Mouse (Mus musculus) c-Kit-positive CD71-positive TER-119-negative erythroid progenitor cells, embryonic 14.5 days (primary cell): ENCODE data around the gene Gm49318.

Experiments
- DNase-seq: peaks from one replicate; pipeline ENCODE4 v3.0.0-alpha.2; 2013; ENCODE audit warnings: low read depth

Gene Gm49318

DNA sequence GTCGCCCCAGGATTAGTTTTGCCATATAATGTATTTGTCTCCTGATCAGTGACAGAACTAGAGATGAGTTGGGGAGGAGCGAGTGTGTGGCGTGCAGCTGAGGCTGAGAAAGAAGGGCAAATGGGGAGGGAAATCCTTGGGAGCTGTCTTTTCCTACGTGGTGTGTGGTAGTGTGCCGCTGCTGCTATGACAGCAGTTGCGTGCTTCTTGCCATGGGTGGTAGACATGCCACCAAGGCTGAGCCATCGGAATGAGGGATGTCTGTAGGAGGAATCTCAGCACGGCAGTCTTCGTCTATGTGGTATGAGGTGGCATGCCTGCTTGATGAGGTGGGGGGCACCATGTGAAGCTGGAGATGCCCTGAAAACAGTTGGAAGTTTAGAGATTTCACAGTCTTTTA lies 40.7 kb downstream of the Gm49318 start:
- DNase-seq, result no peak

DNA sequence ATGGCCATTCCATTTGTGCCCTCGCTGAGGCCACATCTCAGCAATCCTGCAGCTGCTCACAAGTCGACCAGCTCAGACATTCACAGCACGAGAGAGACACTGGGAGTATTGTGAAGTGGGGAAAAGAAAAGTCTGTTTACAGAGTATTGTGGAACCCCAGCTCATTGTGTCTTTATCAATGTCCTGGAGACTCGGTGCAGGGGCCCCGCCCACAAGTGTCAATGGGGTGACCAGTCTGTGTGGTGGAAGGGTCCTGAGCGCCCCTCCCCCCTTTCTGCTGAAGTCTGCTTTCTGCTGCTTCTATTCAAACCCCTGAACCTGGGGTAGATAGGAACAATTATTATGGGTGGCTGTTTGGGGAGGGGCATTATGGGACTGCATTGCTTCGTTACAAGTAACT lies 42.6 kb downstream of the Gm49318 start:
- no peak for DNase-seq

DNA sequence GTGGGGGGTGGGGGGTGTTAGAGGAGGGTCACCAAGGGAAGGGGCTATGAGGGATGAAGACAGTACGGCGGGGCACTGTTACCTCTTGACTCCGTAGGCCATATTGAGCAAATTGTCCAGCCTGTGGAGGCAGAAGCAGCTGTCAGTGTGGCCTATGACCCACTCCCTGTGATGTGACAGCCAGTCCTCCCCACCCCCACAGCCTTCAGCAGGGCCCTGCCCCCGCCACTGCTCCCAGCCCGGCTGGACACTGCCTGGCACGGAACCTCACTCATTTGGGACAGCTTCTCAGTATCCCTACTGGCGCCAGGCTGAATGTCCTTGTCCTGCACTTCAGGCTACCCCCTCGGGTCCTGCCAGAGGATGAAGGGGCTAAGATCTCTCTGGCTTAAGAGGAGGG lies 46.5 kb downstream of the Gm49318 start:
- no peak for DNase-seq

DNA sequence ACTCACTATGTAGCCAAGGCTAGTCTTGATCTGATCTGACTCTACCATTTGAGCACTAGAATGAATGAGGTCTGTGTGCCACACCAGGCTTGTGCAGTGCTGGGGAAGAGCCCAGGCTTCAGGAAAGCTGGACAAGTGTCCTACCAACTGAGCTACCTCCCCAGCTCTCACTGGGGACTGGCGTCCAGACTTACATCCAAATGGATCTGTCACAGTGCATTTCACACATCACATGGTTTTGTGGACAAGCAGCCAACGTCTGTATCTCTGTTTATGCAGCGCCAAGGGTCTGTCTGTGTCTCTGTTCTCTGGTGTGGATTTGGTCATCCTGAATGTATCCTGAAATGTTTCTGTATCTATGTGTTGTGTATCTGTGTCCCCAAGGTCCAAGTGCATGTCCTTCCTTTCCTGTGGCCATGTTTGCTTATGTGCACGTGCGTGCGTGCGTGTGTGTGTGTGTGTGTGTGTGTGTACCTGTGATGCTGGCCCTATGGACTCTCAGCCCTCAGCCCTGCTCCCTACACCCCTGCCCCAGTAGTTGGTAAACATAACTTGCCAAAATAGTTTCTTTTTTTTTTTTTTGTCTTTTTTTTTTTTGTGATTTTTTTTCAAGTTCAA lies 53.7 kb downstream of the Gm49318 start:
- no peak for DNase-seq

DNA sequence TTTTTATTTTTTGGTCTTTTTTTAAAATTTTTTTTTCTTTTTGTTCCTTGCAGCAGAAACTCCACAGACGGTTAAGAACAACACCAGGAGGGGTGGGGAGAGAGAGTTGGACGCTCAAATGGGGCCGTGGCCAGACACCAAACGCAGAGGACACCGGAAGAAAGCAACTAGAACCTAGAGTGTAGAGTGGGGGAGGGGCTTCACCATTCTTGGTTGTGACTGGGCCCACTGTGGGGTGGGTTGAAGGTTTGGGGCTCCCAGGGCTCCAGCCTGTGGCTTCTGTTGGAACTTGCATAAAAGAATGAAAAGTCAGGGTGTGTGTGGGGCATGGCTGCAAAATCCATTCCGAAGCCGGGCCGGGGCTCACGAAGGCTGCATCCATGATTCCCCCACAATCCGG lies 54.8 kb downstream of the Gm49318 start:
- no peak for DNase-seq

DNA sequence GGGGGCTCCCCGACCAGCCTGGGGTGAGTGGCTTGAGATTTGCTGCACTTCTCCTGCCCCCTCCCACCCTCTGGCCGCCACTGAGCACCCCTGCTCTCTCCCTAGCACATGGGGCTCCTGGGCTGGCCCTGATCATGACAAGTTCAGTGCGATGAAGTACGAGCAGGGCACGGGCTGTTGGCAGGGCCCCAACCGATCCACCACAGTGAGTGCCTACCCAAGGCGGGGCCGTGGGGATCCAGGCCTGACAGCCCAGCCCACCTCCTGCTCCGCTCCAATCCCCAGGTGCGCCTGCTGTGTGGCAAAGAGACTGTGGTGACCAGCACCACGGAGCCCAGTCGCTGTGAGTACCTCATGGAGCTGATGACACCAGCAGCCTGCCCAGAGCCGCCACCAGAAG lies 58.3 kb downstream of the Gm49318 start:
- DNase-seq, result no peak

DNA sequence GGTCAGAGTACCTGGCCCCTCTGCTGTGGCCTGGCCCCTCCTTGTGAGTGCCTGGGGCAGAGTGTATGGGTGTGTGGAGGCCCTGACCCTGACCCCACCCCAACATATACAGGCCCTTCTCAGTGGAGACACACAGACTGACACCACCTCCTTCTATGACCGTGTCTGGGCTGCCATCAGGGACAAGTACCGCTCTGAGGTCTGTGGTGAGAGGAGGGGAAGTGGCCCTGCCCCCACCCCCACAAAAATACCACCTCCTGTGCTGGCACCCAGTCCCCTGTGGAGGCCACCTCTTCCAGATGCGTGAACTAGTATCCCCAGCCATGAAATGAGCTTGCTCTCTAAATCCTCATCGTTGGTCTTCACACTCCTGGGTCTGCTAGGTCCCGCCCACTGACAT lies 60.0 kb downstream of the Gm49318 start:
- DNase-seq, result no peak

DNA sequence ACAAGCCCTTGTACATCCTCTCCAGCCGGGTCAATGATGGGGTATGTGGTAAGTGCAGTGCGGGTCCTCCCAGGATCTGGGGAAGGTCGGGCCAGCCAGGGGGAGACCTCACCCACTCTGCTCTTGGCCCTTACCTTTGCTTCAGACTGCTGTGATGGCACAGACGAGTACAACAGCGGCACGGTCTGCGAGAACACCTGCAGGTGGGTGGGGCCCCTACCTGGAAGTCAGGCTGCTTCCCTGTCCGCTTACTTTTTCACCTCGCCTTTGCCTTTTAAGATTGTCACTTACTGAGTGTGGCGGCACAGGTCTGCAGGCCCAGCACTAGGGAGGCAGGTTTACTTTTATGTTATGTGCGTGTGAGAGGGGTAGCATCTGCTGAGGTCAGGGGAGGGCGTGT lies 66.5 kb downstream of the Gm49318 start:
- DNase-seq, result no peak

DNA sequence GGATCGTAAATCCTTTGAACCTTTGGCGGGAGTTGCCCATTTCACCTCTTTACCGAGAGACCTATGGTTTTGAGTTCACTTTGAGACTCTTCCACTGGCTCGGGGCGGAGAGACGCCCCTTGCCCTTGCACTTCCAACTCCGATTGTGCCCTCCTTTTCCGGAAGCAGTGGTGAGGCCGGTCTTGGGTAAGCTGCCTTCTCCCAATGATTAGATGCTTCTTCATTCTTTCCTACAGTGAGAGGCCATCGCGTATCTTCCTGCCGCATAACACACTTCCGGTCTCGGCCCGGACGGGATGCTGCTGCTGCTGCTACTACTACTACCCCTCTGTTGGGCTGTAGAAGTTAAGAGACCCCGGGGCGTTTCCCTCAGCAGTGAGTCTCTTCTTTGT lies 67.9 kb downstream of the Gm49318 start:
- DNase-seq, result peak; percentile 37

DNA sequence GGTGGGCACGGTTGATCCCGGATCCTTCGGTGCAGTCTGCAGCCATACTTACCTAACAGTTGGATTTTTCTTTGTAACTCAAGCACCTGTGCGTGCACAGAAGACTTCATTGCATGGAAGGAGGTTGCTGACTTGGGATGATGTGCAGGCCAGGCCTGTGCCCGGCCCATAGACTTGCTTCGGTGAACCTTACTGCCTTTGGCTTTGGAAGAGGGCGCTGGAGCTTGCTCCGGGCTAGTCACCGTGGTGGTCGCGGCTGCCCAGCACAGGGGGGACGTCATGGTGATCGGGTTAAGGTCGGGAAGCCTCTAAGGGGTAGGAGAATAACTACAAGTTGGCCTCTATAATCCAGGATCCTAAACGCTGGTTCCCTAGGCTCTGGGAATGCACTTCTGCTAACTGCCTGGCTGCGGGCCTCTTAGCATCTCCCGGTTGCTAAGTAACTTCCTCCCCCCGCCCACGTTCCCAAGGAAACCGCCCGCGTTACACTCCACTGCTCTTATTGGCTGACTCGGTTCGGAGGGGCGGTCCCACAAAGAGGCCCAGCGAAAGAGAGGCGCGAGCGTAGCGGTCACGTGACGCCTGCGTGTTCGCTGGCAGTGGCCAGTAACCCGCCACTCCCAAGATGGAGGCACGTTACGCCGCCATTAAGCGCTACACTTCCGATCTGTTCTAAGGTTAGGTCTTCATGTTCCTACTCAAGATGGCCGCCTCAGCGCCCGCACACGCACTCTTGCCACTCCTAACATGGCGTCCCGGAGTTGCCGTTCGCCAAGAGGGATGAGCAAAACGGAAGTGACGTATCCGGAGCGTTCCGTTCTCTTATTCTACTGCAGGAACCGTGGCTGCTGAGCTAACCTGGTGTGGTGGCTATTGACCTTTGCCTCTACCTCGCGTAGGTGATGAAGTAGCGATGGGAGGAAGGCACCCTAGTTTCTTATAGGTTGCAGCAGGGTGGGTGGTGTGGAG lies 68.6 kb downstream of the Gm49318 start, which contains the start of the genes Ccdc151 and Prkcsh:
TSS of gene Ccdc151 (minus strand) at position 441 of the 969 bp plus-strand sequence.
TSS of gene Prkcsh (plus strand) at position 613 of the 969 bp plus-strand sequence.
- peak; percentile 100 for DNase-seq

DNA sequence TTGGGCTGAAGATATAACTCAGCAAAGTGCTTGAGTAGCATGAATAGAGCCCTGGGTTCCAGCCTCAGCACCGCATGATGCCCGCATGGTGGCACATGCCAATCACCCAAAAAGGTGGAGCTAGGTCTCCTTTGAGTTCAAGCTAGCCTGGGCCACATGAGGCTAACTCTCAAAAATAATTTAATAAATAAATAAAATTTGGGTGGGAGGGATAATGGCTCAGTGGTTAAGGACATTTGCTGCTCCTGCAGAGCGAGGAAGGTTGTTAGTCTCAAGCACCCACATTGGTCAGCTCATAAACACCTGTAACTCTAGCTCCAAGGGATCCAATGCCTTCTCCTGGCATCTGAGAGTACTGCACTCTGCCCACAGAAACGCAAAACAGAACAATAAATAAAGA lies 69.4 kb downstream of the Gm49318 start:
- DNase-seq, result no peak

DNA sequence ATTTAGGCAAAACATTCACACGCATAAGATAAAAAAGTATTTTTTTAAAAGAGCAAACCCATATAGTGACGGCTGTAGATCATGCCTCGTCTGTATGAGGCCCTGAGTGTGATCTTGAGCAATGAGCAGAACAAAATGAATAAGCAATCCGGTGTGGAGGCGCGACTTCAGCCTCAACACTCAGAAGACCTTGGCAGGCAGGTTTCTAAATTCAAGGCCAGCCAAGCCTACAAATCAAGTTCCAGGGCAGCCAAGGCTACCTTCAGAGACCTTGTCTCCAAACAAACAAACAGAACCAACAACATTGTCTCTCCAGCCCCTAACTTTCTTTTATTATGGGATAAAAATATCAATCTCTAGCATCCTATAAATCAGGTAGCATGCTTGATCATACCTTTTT lies 70.8 kb downstream of the Gm49318 start:
- no peak for DNase-seq

DNA sequence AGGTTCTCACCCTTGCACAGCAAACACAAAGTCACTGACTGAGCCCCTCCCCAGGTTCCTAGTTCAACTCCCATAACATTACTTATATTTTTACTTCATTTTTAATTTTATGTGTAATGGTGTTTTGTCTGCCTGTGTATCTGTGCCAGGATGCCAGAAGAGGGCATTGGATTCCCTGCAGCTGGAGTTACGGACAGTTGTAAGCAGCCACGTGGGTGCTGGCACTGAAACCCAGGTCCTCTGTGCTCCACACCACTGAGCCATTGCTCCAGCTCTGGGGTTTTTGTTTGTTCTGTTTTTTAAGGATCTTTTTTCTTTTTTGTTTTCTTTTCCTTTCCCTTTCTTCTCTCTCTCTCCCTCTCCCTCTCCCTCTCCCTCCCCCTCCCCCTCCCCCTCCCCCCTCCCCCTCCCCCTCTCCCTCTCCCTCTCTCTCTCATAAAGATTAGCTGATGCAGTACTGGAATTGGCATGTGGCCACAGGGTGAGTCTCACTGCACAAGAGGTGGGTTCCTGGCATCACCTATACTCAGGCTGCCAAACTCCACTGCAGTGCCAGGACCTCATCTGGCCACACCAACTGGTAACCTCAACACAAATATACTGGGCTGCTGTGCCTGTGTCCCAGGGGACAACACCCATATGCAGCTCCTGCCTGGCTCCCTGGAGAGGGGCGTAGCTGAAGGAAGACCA lies 74.7 kb downstream of the Gm49318 start:
- no peak for DNase-seq

DNA sequence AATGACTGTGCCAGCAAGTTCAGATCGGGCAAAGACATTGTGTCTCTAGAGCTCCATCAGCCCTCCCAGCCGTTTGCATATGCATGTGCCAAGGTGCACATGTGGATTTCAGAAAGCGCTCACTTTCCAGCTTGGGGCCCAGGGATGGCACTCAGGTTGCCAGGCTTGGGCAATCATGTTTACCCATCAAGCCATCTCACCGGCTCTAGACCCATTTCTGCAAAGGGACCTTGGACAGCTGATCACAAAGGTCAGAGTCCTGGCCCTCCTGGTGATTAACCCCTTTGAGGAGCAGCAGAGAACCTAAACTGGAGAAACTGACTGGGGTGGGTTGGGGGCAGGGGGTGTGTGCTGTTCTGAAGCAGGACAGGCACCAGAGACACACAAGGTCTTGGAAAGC lies 78.8 kb downstream of the Gm49318 start:
- DNase-seq, result no peak

DNA sequence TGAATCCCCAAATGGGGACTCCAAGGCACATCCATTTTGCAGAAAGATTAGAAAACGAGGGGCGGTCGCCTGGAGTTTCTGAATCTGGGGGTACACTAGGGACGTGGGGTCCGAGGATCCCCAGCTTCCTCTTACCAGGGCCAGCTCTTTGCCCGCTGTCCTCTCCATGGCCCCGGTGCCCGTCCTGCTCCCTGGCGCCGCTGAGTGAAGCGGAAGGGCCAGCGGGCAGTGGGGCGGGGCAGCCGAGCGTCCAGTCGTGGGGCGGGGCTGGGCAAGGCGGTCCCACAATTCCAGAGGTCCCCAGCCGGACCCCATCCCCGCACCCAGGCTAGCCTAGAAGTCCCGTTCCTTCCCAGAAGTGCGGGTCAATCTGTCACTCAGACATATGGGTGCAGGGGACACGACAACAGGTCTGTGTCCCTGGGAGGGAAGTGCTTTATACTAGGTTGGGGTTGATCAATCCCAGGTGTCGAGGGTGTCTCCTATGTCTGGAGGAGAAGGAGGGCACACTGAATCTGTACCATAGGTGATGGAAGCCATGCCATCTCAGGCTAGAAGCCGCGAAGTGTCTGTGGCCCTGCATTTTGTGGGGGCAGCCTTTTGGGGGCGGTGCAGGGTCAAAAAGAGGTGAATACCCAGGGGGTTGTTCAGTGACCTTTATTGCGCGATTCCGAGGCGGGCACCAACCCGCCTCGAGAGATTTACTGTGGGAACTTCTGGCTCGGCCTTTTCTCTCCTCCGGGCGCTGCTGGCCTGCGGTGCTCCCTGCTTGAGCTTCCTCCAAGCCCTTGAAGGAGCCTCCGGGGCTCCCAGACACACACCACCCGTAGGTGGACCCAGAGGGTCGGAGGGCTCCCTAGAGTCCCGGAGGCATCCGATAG lies 81.6 kb downstream of the Gm49318 start, which contains the start of gene Rgl3:
TSS of gene Rgl3 (minus strand) at position 217 of the 881 bp plus-strand sequence.
- DNase-seq, result no peak

DNA sequence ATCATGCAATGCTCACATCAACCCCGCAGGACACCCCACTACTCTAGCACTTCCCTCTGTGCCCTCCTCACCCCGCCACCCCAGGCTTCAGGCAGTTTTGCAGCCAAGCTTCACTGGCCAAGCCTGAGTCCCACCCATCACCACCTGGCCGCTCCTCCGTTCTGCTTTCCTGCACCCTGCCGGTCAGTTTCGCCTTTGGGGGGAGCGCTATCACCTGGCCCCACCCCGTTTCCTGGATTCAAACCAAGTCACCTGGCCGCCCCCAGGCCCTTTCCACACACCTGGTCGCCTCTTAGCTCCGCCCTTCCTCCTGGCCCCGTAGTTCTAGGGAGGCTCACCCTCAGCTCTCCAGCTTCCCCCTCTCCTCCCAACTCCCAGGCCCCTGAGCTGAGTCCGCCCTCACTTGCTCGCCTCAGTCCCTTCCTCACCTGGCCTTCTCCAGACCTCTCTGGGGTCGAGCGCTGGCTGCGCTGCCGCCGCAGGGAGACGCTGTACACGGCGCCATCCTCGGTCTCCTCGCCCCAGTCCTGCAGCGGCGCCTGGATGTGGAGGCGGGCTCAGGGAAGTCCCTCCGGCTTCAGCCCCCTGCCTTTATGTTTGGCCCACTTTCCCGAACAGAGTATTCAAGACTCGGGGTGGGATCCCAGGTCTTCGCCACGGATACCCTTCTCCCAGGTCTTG lies 82.5 kb downstream of the Gm49318 start:
- DNase-seq, result no peak

DNA sequence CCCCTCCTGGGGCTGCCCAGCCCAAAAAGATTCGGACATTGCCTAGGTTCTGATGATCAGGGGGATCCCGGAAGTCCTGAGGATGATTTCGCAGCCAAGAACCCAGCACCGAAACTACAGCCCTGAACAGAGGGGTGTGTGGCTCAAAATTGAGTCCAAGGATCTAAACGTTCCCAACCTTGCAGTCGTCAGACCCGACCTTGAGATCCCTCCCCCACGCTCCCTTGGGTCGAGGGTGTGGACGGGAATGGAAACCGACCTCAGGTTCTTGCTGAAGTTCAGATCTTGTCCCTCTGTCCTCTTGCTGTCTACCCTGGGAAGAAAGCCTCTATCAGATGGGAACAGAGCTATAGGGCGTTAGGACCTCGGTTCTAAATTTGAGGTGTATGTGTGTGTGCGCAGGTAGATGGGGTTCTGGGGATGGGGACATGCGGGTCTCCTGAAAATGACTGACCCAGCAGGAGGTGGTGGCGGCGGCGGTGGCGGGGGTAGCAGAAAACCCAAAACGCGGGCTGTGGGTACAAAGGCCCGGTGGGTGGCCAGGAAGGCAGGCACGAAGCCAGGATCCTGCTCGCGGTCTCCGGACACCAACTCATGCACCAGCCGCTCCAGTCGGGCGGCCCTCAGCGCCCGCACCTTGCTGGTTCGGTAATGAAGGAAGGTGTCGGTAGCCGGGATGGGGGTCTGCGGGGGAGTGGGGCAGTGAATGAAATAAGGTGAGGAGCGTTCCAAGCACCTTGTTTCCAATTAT lies 83.3 kb downstream of the Gm49318 start:
- DNase-seq, result no peak
